Mouse (Mus musculus) ES-E14 (cell line): ENCODE results near the gene 5730596B20Rik. TPM values are rescaled to one million over a fixed set of nuclear protein-coding genes. Genes with fewer than 3 reads are reported as not detected.
A peak's percentile ranks its signal among the peaks of the same experiment; 100 is the strongest.

Experiments used
- DNase-seq: peaks from one replicate; pipeline ENCODE4 v3.0.0-alpha.2; 2013; ENCODE audit warnings: low read depth, low spot score
- H3K27ac ChIP-seq: 2 replicates; pipeline ENCODE4 v1.5.1; 2012; ENCODE audit warnings: low read depth, mild to moderate bottlenecking, low read length, moderate library complexity, mixed read lengths; ENCODE audit not compliant: poor library complexity, insufficient read depth, severe bottlenecking
- H3K36me3 ChIP-seq: 2 replicates; pipeline ENCODE4 v1.6.1; 2012; ENCODE audit warnings: mild to moderate bottlenecking, low read length, moderate library complexity, mixed read lengths; ENCODE audit not compliant: control insufficient read depth, poor library complexity, insufficient read depth, severe bottlenecking
- H3K4me1 ChIP-seq, 2 experiments: fragments of 150-350 bp in 1 of 2; sonication (generic) in 1 of 2; 2 replicates each; pipeline ENCODE4 v1.6.1; 2012; ENCODE audit warnings: low read length in 2 of 2, mild to moderate bottlenecking in 1 of 2, mixed read lengths in 1 of 2; ENCODE audit not compliant: control insufficient read depth in 2 of 2, insufficient read depth in 2 of 2, poor library complexity in 1 of 2
- H3K4me3 ChIP-seq, 2 experiments: fragments of 150-350 bp in 1 of 2; sonication (generic) in 1 of 2; 2 replicates each; pipeline ENCODE4 v1.5.1; 2012; ENCODE audit warnings: low read length in 2 of 2, low read depth in 1 of 2, mild to moderate bottlenecking in 1 of 2, mixed read lengths in 1 of 2; ENCODE audit not compliant: insufficient read depth in 1 of 2, poor library complexity in 1 of 2, severe bottlenecking in 1 of 2
- H3K9ac ChIP-seq: 2 replicates; pipeline ENCODE4 v1.6.1; 2012; ENCODE audit warnings: low read depth, mild to moderate bottlenecking, low read length, mixed read lengths; ENCODE audit not compliant: poor library complexity, insufficient read depth, severe bottlenecking
- H3K9me3 ChIP-seq: fragments of 150-350 bp; sonication (generic); 2 replicates; pipeline ENCODE4 v1.6.1; 2012; ENCODE audit warnings: low read depth, mild to moderate bottlenecking, low read length; ENCODE audit not compliant: control insufficient read depth, insufficient read depth
- CHD2 ChIP-seq: IDR thresholded peaks from 2 replicates; pipeline ENCODE4 v1.6.1; 2014; ENCODE audit warnings: mild to moderate bottlenecking, low read depth, low read length, inconsistent platforms
- HCFC1 ChIP-seq: IDR thresholded peaks from 2 replicates; pipeline ENCODE4 v1.6.1; 2012; ENCODE audit warnings: low read length, inconsistent platforms, borderline replicate concordance; ENCODE audit not compliant: insufficient read depth
- MAFK ChIP-seq: IDR thresholded peaks from 2 replicates; pipeline ENCODE4 v1.6.1; 2014; ENCODE audit warnings: mild to moderate bottlenecking, low read depth, low read length, inconsistent platforms; ENCODE audit not compliant: insufficient read depth
- ZC3H11A ChIP-seq: IDR thresholded peaks from 2 replicates; pipeline ENCODE4 v1.6.1; 2012; ENCODE audit warnings: low read depth, mild to moderate bottlenecking, inconsistent platforms, low read length, borderline replicate concordance
- ZNF384 ChIP-seq: IDR thresholded peaks from 2 replicates; pipeline ENCODE4 v1.6.1; 2012; ENCODE audit warnings: low read depth, low read length, inconsistent platforms
- in situ Hi-C, 2 experiments: fragments of 600-800 bp; cut with MboI; formaldehyde crosslinking; loops; one replicate each; pipeline ENCODE4 v1.15.1; 2025; ENCODE audit warnings: low sequenced_read_pairs in 2 of 2, inconsistent platforms in 1 of 2; ENCODE audit not compliant: unreplicated experiment in 2 of 2
- total RNA-seq: library from RNA; depleted of rRNA; stranded (reverse); fragments of 300-350 nt; gene quantifications from 2 replicates; pipeline ENCODE4 v1.2.3, GENCODE M21; 2012

5730596B20Rik gene
- total RNA-seq, 1 experiment = 0.18 TPM

DNA sequence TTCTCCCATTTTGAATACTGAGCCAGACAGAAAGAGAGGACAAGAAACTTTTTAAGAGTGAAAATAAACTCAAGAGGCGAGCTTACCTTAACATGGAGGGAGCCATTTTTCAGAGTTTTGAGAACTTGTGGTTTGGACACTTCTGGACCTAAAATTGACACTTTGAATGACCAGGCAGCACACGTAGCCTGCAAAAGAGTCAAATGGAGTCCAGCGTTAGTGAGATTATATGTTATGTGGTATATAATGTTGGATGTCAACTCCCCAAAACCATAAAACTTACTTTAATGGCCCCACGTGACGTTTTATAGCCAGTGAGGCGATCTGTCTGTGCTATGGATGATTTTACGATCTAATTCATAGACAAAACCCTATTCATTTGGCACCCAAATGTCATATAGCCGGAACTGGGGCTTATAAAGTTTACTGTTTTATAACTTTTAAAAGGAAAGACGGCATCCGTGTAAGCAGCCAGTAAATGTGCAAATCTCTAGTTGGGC, 23.5 kb downstream of the 5730596B20Rik start:
- in situ Hi-C loops = loop anchor here in 1 of 2 experiments (25.0 kb wide), 1 partner anchor 588 kb away; no protein-coding TSS in a partner anchor
- DNase-seq = no peak

GRCm38 (mm10) chr6:52201269-52201668, 24.0 kb downstream of the 5730596B20Rik start:
- TF ChIP-seq CHD2 (no peak), HCFC1 (no peak), ZNF384 (no peak), MAFK (no peak), ZC3H11A (no peak)
- no peak for DNase-seq
- H3K9me3 ChIP-seq = no peaks in the 10 kb centered on the region
- H3K9ac ChIP-seq = no peak overlapping the region
- in situ Hi-C loops = loop anchor here in 1 of 2 experiments (25.0 kb wide), 1 partner anchor 589 kb away; no protein-coding TSS in a partner anchor
- no peak overlapping the region for H3K4me3 ChIP-seq
- peaks cover 0 to 2% of the 10 kb centered on the region in 2 experiments; a peak in 1 of 4 replicates for H3K4me1 ChIP-seq
- H3K27ac ChIP-seq = no peak overlapping the region
- no peaks in the 10 kb centered on the region for H3K36me3 ChIP-seq

More for the DNA sequence above, 23.5 kb downstream of the 5730596B20Rik start:
- TF ChIP-seq MAFK (no peak), ZC3H11A (no peak), CHD2 (no peak), HCFC1 (no peak), ZNF384 (no peak)
- Histone ChIP-seq H3K36me3 (no peaks in the 10 kb centered on the region), H3K4me3 (no peak overlapping the region), H3K9ac (no peak overlapping the region), H3K4me1 (peaks cover 0 to 2% of the 10 kb centered on the region in 2 experiments; a peak in 1 of 4 replicates), H3K27ac (no peak overlapping the region), H3K9me3 (no peaks in the 10 kb centered on the region)

DNA sequence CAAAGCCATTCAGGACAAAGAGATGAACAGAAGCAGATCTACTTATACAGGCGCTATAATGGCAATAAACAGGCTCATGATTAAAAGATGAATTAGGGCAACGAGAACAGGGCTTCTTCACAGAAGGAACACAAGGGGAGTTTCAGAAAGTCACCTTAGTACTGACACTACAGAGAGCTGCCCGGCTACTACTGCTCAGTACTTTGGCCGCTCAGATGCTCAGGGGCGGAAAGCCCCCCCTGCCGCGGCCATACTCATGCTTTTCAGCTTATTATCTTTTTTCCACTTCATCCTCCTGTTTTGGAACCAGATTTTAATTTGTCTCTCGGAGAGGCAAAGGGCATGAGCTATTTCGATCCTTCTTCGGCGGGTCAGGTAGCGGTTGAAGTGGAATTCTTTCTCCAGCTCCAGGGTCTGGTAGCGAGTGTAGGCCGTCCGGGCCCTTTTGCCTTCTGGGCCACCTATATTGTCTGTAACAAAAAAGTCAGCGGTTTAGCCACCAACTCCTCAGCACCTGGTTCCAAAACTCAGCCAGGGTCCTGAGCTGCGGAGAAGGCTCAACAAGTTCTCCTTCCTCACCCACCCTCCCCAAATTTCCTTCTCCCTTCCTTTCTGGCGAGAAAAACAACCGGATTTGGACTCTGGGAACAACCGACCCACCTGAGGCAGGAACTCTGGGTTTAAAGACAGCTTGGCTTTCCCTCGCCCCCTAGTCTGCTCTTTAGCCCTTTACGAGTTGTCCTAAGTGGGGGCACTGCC, 25.2 kb downstream of the 5730596B20Rik start:
- H3K36me3 ChIP-seq = no peaks in the 10 kb centered on the region
- H3K9me3 ChIP-seq = no peaks in the 10 kb centered on the region
- DNase-seq = no peak
- TF ChIP-seq ZNF384 (no peak), ZC3H11A (no peak), CHD2 (no peak), MAFK (no peak), HCFC1 (no peak)
- peaks cover 0 to 4% of the 10 kb centered on the region in 2 experiments; a peak in 1 of 4 replicates for H3K4me1 ChIP-seq
- peak overlapping the region in 1 of 2 experiments; percentile 6; a peak in 1 of 4 replicates for H3K4me3 ChIP-seq
- in situ Hi-C loops = loop anchor here in 1 of 2 experiments (25.0 kb wide), 1 partner anchor 590 kb away; no protein-coding TSS in a partner anchor
- no peak overlapping the region for H3K27ac ChIP-seq
- no peak overlapping the region for H3K9ac ChIP-seq

- in situ Hi-C loops = loop anchor here in 1 of 2 experiments (25.0 kb wide), 1 partner anchor 591 kb away; no protein-coding TSS in a partner anchor
- Histone ChIP-seq H3K9me3 (no peaks in the 10 kb centered on the region), H3K27ac (no peak overlapping the region), H3K4me1 (peaks cover 0 to 4% of the 10 kb centered on the region in 2 experiments; a peak in 1 of 4 replicates), H3K4me3 (peak overlapping the region in 1 of 2 experiments; percentile 54; a peak in 3 of 4 replicates), H3K9ac (no peak overlapping the region), H3K36me3 (no peaks in the 10 kb centered on the region)
- no peak for TF ChIP-seq CHD2
- no peak for TF ChIP-seq ZNF384
- no peak for TF ChIP-seq MAFK
- no peak for TF ChIP-seq ZC3H11A
- TF ChIP-seq HCFC1 = no peak
- DNase-seq = no peak
Measured at GRCm38 (mm10) chr6:52203121-52203370, 25.7 kb downstream of the 5730596B20Rik start.
